Comparison of ENCODE assay signal across 8 mouse cellular contexts in genomic region chr13:107168599-107169149, GRCm38 (mm10).
A peak's percentile ranks its signal among the peaks of the same experiment; 100 is the strongest.
DNase-seq lines count a peak whose midpoint lies in the region; ATAC-seq lines count a peak whose summit lies in the region.

No protein-coding gene starts in this region.

- 6% methylated on average over 15 of the region's 15 CpGs for WGBS in forebrain, embryonic 10.5 days
- WGBS in liver, embryonic 13.5 days (ENCODE audit: insufficient replicate concordance), result 14% methylated on average over 15 of the region's 15 CpGs
- WGBS in stomach, embryonic 16.5 days, result 18% methylated on average over 15 of the region's 15 CpGs

- H3K9me3 ChIP-seq in forebrain, embryonic 10.5 days, result no peaks in the 10 kb centered on the region
- no peaks in the 10 kb centered on the region for H3K9me3 ChIP-seq in liver, embryonic 13.5 days (replicated peaks)
- no peaks in the 10 kb centered on the region for H3K9me3 ChIP-seq in stomach, embryonic 16.5 days (replicated peaks; ENCODE audit: control insufficient read depth, low read length)

- H3K9ac ChIP-seq in liver, embryonic 13.5 days, result no peak overlapping the region
- H3K9ac ChIP-seq in stomach, embryonic 16.5 days (ENCODE audit: low read length), result peak overlapping the region; percentile 49

- peak overlapping the region; percentile 51 for H3K4me3 ChIP-seq in forebrain, embryonic 10.5 days
- peak overlapping the region; percentile 23; the same call in 1 of the 2 replicates for H3K4me3 ChIP-seq in liver, embryonic 13.5 days (replicated peaks)
- H3K4me3 ChIP-seq in stomach, embryonic 16.5 days (replicated peaks; ENCODE audit: low read length), result peak overlapping the region; percentile 37

- peak overlapping the region; percentile 54 for H3K4me2 ChIP-seq in liver, embryonic 13.5 days
- H3K4me2 ChIP-seq in stomach, embryonic 16.5 days (ENCODE audit: low read depth, low read length), result peak overlapping the region; percentile 67

- ATAC-seq in liver, embryonic 13.5 days (ENCODE audit: low read depth), result no peak
- 0 out of 2 replicates have a peak, but pooled peaks have one; percentile 35 for ATAC-seq in monocyte, adult 5-6 weeks (replicated peaks; ENCODE audit: insufficient number of reproducible peaks, low FRiP score, low TSS enrichment, poor library complexity, severe bottlenecking)
- ATAC-seq in stomach, embryonic 16.5 days (ENCODE audit: insufficient read depth, low FRiP score), result peak; percentile 47; the same call in 1 of the 2 replicates

- H3K27me3 ChIP-seq in forebrain, embryonic 10.5 days (ENCODE audit: poor library complexity, severe bottlenecking), result peaks cover 17% of the 10 kb centered on the region
- no peaks in the 10 kb centered on the region for H3K27me3 ChIP-seq in liver, embryonic 13.5 days
- H3K27me3 ChIP-seq in stomach, embryonic 16.5 days (ENCODE audit: control insufficient read depth, insufficient read depth, low read length), result no peaks in the 10 kb centered on the region

- peaks cover 16% of the 10 kb centered on the region for H3K4me1 ChIP-seq in forebrain, embryonic 10.5 days
- 0 out of 2 replicates have a peak, but pooled peaks cover 4% of the 10 kb centered on the region for H3K4me1 ChIP-seq in liver, embryonic 13.5 days (replicated peaks)
- H3K4me1 ChIP-seq in stomach, embryonic 16.5 days (ENCODE audit: control insufficient read depth, insufficient read depth, low read length), result peaks cover 5% of the 10 kb centered on the region; the same call in 1 of the 2 replicates

- intact Hi-C loops in heart, postnatal 10 days (cut with DNase I), result no loop called here

- peak overlapping the region; percentile 58 for H3K27ac ChIP-seq in forebrain, embryonic 10.5 days
- no peak overlapping the region for H3K27ac ChIP-seq in liver, embryonic 13.5 days
- H3K27ac ChIP-seq in stomach, embryonic 16.5 days (ENCODE audit: low read length), result no peak overlapping the region

- no peaks in the 10 kb centered on the region for H3K36me3 ChIP-seq in forebrain, embryonic 10.5 days (replicated peaks)
- no peaks in the 10 kb centered on the region for H3K36me3 ChIP-seq in liver, embryonic 13.5 days
- no peaks in the 10 kb centered on the region for H3K36me3 ChIP-seq in stomach, embryonic 16.5 days (ENCODE audit: control insufficient read depth, insufficient read depth, low read length)

- peak; percentile 38 to 40 for DNase-seq in urinary bladder, adult 18-20 months (ENCODE audit: low spot score in 2 of 2)
- DNase-seq in urinary bladder, postnatal 4 days (ENCODE audit: low spot score in 2 of 2), result no peak
- DNase-seq in forebrain, embryonic 10.5 days (ENCODE audit: extremely low spot score, low spot score), result peak; percentile 30
- peak; percentile 44 to 49 for DNase-seq in heart, postnatal 10 days
- DNase-seq in kidney, postnatal 25 days, result peak; percentile 31 to 57
- DNase-seq in liver, embryonic 13.5 days, result no peak

Comparison
In these comparisons a context has a peak if more than half of its experiments do, and no peak if none do; other contexts are left out.
1. DNase-seq: peak in urinary bladder, adult 18-20 months (2 of 2), forebrain, embryonic 10.5 days (single experiment), heart, postnatal 10 days (2 of 2) and kidney, postnatal 25 days (2 of 2); none in urinary bladder, postnatal 4 days (0 of 2) and liver, embryonic 13.5 days (single experiment).
2. Peak in every context shown above with its lines, with median percentiles within 50 percentile points of each other: H3K4me3 ChIP-seq.